Mouse (Mus musculus): ENCODE measurements around the gene Dmkn.

Gene Dmkn

DNA sequence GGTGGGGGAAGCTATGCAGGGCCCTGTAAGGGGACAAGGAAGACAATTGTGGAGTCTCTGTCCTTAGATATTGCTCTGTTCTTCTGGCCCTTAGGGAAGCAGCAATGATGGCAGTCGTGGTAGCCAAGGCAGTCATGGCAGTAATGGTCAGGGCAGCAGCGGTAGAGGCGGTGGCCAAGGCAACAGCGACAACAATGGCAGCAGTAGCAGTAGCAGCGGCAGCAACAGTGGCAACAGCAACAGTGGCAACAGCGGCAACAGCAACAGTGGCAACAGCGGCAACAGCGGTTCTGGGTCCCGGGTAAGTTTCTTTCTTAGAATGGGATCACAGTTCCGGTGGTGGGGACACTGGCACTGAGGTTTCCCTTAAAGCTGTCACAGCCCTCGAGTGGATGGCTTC lies 1.6 kb downstream of the Dmkn start:
- DNase-seq = no peak

DNA sequence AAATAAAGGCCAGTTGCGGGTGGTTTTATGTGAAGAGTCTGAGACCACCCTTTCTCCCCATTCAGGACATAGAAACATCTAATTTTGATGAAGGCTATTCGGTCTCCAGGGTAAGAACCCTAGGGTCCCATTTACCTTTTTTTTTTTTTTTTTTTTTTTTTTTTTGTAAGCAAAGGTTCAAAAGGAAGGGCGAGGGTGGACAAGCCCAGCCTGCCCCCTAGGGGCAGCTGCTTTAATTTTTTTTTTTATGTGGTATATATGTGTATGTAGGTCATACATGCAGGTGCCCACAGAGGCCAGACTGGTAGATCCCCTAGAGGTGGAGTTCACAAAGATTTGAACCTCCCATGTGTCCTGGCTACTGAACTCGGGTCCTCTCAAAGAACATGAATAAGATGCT lies 2.9 kb downstream of the Dmkn start:
- DNase-seq = no peak

DNA sequence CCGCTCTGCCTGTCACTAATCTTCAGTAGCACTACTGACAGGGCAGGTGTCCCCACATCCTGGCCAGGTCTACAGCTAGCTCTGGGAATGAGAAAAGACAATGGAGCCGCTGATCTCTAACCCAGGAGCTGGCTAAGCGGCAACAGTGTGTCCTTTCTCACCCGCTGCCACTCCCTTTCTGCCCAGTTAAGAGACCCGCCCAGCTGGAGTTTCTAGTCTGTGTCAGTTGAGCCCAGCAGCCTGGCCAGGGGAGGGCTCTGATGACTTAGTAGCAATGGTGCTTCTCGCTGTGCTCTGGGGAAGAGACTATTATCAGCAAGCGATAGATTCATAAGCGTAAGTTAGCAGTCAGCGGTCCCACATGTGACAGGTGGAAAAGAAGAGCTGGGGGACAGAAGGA lies 5.7 kb downstream of the Dmkn start:
- DNase-seq = no peak

DNA sequence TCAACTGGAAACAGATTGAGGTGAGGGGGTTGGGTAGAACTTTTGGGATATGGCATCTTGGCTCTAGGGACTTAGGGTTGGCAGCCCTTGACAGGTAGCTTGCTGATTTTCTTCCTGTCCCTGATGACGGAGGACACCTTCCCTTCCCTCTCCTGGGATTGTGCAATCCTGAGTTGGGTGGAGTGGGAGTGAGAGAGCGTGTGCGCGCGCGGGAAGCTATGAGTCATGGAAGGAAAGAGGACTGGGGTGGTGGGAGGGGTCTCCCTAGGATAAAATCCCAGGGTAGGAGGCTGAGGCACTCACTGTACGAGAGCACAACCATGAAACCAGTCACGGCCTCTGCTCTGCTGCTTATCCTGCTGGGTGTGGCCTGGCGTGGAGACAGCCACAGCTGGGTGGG lies 12.5 kb downstream of the Dmkn start:
- no peak for DNase-seq

GRCm38 (mm10) chr7:30777081-30777579 lies 13.6 kb downstream of the Dmkn start:
- DNase-seq = no peak

- no peak for DNase-seq
These were observed 14.4 kb downstream of the Dmkn start for GRCm38 (mm10) chr7:30777911-30778310.

DNA sequence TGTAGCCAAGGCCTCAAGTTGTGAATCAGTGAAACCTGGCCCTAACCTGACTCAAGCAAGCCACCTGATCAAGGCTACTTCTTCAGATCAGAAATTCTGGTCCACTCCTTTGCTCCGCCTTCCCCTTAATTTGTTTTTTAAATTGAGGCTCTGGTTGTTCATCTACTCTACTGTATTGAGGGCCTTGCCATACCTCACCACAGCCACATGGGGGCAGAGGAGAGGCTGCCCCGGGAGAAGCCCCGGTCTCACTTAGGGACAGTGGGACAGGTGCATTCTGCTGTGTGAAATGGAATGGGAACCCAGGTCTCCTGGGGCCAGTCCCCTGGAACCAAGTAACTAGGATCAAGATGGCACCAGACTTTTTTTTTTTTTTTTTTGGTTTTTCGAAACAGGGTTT lies 18.2 kb downstream of the Dmkn start:
- DNase-seq = no peak

- no peak for DNase-seq
These were observed 19.1 kb downstream of the Dmkn start for GRCm38 (mm10) chr7:30782658-30783057.

DNA sequence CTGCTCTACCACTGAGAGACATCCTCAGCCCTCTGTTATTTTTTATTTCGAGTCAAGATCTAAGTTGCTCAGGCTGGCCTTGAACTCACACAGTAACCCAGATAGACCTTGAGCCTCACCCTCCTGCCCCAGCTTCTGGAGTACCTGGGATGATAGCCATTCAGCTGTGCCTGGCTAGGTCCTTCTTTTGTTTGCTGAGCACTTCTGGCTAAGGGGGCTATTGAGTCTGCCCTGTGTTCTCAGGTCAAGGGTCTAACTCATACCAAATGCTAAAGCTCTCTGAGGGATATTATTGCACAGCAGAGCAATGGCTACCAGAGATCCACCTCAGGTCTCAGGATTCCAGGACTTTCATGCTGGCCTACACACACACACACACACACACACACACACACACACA lies 21.6 kb downstream of the Dmkn start:
- no peak for DNase-seq

DNA sequence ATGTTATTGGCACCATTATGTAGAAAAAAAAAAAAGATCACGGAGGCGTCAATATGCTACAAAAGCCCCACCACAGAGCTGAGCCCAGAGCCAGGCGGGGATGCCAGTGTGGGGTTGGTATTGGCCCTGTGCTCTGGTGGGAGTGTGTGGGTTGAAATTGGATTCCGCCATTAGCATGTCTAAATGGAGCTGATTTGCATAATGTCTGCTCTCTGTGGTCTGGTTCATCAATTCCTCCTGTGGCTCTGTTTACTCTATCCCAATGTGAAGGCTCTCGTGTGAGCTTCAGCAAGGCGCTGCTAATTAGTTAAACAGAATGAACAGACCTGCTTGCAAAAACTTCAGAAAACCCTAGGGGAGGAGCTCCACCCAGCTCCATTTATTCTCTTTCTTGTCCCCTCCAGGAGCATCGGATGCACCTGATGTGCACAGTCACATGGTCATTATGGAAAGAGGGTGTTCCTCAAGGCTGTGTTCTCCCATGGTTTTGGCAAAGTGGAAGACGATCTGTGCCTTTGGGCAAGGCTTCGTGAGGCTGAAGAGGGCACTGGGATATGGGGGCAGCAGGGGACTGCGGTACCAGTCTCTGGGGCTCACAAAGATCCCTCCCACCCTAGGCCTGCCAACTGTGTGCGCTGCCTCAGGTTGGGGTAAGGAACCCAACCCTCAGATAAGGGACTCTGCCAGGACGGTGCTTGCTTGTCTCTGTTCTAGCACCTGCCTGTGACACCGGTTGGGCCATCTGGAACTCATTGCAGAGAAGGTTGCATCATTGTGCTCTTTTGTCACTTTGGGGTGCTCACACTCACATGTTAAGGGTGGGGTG lies 22.4 kb downstream of the Dmkn start:
- peak; percentile 32 to 58 for DNase-seq

GRCm38 (mm10) chr7:30787377-30788022 lies 23.9 kb downstream of the Dmkn start, which contains the start of gene Krtdap:
TSS of gene Krtdap (plus strand) at chr7:30787896.
- peak in 1 of 2 experiments; percentile 13 for DNase-seq

- DNase-seq = no peak
These were observed 26.6 kb downstream of the Dmkn start for GRCm38 (mm10) chr7:30790141-30790540.

- DNase-seq = no peak
These were observed 28.4 kb downstream of the Dmkn start for GRCm38 (mm10) chr7:30791921-30792320.

GRCm38 (mm10) chr7:30794921-30795320 lies 31.4 kb downstream of the Dmkn start:
- no peak for DNase-seq

DNA sequence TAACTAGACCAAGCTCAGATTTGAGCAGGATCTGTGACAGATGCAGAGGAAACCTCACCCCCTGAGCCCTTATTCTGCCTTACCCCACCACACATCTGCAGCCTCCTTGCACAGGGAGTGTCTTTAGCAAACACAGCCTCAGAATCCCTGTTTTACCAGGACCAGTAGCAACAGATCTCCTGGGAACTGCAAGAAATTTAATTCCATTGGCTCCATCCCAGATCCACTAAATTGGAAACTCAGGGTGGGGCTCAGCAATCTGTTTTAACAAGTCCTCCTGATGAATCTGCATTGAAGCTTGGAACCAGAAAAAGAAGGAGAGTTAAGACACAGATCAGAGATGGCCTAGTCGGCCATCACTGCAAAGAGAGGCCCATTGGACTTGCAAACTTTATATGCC lies 33.2 kb downstream of the Dmkn start:
- no peak for DNase-seq

DNA sequence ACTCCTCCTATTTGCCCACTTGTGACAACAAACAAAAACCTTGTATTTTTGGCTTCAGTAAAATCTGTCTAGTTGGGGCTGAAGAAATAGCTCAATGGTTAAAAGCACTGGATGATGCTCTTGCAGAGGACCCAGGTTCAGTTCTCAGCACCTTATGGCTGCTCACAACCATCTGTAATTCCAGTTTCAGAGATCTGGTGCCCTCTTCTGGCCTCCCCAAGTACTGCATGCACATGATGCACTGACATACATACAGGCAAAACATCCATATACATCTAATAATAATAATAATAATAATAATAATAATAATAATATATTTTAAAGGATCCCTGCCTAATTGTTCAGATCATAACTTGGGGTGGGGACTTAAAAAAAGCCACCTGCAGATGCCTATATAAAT lies 37.1 kb downstream of the Dmkn start:
- DNase-seq = no peak

- no peak for DNase-seq
These were observed 39.7 kb downstream of the Dmkn start for GRCm38 (mm10) chr7:30803256-30803655.

- no peak for DNase-seq
These were observed 40.6 kb downstream of the Dmkn start for GRCm38 (mm10) chr7:30804026-30804715.

GRCm38 (mm10) chr7:30805924-30806323 lies 42.4 kb downstream of the Dmkn start:
- peak; percentile 32 to 43 for DNase-seq

DNA sequence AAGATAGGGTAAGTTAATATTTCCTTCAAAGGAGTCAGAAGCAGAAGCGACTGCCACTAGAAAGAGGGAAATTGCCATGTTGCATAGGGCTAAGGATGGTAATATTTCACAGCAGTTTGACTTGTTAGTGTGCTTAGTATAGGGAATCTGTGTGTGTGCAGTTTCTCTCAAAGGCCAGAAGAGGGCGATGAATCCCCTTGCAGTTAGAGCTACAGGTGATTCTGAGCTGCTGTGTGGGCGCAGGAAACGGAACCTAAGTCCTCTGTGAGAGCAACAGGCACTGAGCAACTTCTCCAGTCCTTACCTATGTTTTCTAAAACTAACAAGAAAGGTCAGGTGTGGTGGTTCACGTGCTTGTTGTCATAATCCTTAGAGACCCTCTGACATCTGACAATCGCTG lies 46.8 kb downstream of the Dmkn start:
- DNase-seq = no peak

DNA sequence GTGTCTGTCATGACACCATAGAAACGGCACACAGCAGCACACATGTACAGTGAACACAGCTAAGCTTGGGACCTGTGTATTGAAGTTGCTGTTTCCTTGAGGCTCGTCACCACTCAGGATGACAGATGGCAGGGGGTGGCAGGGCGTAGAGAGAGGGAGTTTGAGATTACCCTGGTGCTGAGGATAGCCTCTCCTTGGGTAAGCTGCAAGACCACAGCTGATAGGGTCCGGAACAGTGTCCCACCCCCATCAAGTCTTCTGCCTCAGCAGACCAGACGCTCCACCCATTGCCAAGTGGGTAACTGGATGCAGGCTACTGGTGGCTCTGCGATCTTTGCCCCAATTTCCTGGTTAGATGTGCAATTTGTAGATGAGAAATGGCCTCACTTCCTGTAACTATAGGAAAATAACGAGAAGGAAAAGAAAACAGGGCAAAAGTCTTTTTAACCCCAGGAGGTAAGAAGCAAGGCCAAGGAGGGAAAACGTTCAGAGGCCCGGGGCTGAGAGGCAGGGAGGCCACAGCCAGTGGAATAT lies 48.3 kb downstream of the Dmkn start:
- peak in 1 of 2 experiments; percentile 24 for DNase-seq

- DNase-seq = peak; percentile 29 to 33
These were observed 48.8 kb downstream of the Dmkn start for GRCm38 (mm10) chr7:30812291-30812807.

DNA sequence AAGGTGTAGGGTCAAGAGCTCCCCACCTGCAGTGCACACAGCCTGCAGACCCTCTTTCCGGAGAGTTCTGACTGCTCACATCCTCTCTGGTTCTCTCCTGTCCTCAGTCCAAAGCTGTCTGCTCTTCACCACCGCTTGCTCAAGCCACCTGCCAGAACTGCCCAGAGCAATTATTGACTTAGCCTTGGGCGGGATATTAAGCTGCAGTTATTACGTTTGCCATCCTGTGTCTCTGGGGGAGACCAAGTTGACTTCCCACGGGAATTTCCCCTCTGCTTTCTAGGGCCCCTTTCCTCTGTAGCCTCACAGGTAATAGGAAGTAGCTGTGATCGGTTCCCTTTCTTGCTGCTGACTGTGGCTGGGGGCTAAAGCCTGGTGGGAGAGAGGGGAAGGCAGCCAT lies 56.6 kb downstream of the Dmkn start:
- no peak for DNase-seq
